Mouse (Mus musculus) MEL (cell line): ENCODE measurements around the gene Tas1r2. TPM values are rescaled to one million over a fixed set of nuclear protein-coding genes. Genes with fewer than 3 reads are reported as not detected.

Experiments
- DNase-seq: peaks from one replicate; pipeline ENCODE4 v3.0.0; 2011; ENCODE audit warnings: low read depth, low spot score
- H3K27ac ChIP-seq: 2 replicates; pipeline ENCODE4 v1.5.1; 2012; ENCODE audit warnings: low read depth, mild to moderate bottlenecking, control low read depth, low read length, moderate library complexity; ENCODE audit not compliant: control insufficient read depth
- H3K27me3 ChIP-seq, 2 experiments: fragments of 150-350 bp in 1 of 2; sonication (generic) in 1 of 2; 2 replicates each; pipeline ENCODE4 v1.6.1; 2012; ENCODE audit warnings: low read length in 2 of 2, mild to moderate bottlenecking in 2 of 2, improper control_type of control experiment in 1 of 2, moderate library complexity in 1 of 2; ENCODE audit not compliant: insufficient read depth in 2 of 2, control insufficient read depth in 1 of 2
- H3K36me3 ChIP-seq, 2 experiments: 2 replicates each; pipeline ENCODE4 v1.6.1; 2012 to 2014; ENCODE audit warnings: low read length in 2 of 2, improper control_type of control experiment in 1 of 2, inconsistent platforms in 1 of 2, mild to moderate bottlenecking in 1 of 2; ENCODE audit not compliant: insufficient read depth in 2 of 2, control insufficient read depth in 1 of 2
- H3K4me1 ChIP-seq, 2 experiments: fragments of 150-350 bp in 1 of 2; sonication (generic) in 1 of 2; 2 replicates each; pipeline ENCODE4 v1.6.1; 2012; ENCODE audit warnings: low read length in 2 of 2, improper control_type of control experiment in 1 of 2, mild to moderate bottlenecking in 1 of 2; ENCODE audit not compliant: insufficient read depth in 2 of 2, control insufficient read depth in 1 of 2
- H3K4me3 ChIP-seq, 2 experiments: fragments of 150-350 bp in 1 of 2; sonication (generic) in 1 of 2; 2 replicates each; pipeline ENCODE4 v1.5.1; 2012; ENCODE audit warnings: low read depth in 2 of 2, low read length in 2 of 2, mild to moderate bottlenecking in 2 of 2, moderate library complexity in 2 of 2, control low read depth in 1 of 2, improper control_type of control experiment in 1 of 2; ENCODE audit not compliant: control insufficient read depth in 1 of 2, insufficient read depth in 1 of 2
- H3K79me2 ChIP-seq: 2 replicates; pipeline ENCODE4 v1.6.1; 2012; ENCODE audit warnings: mild to moderate bottlenecking, low read length, moderate library complexity; ENCODE audit not compliant: control insufficient read depth, poor library complexity, insufficient read depth
- H3K9ac ChIP-seq: 2 replicates; pipeline ENCODE4 v1.6.1; 2012; ENCODE audit warnings: low read depth, mild to moderate bottlenecking, control low read depth, low read length, moderate library complexity; ENCODE audit not compliant: control insufficient read depth, poor library complexity, severe bottlenecking
- H3K9me3 ChIP-seq: fragments of 150-350 bp; sonication (generic); replicated peaks from 2 replicates; pipeline ENCODE4 v1.6.1; 2012; ENCODE audit warnings: mild to moderate bottlenecking, low read length, improper control_type of control experiment, moderate library complexity; ENCODE audit not compliant: insufficient read depth
- BHLHE40 ChIP-seq: IDR thresholded peaks from 2 replicates; pipeline ENCODE4 v1.6.1; 2012; ENCODE audit warnings: low read depth, mild to moderate bottlenecking, inconsistent platforms, low read length, improper control_type of control experiment, borderline replicate concordance
- CHD1 ChIP-seq: IDR thresholded peaks from 2 replicates; pipeline ENCODE4 v1.6.1; 2012; ENCODE audit warnings: low read depth, mild to moderate bottlenecking, inconsistent platforms, low read length, improper control_type of control experiment
- CHD2 ChIP-seq: IDR thresholded peaks from 2 replicates; pipeline ENCODE4 v1.6.1; 2011; ENCODE audit warnings: low read length, improper control_type of control experiment
- E2F4 ChIP-seq: IDR thresholded peaks from 2 replicates; pipeline ENCODE4 v1.6.1; 2011; ENCODE audit warnings: low read depth, low read length, improper control_type of control experiment, borderline replicate concordance
- EP300 ChIP-seq, 2 experiments: IDR thresholded peaks; 2 replicates each; pipeline ENCODE4 v1.6.1; 2011; ENCODE audit warnings: improper control_type of control experiment in 2 of 2, low read length in 2 of 2, low read depth in 1 of 2, mild to moderate bottlenecking in 1 of 2
- JUND ChIP-seq: IDR thresholded peaks from 2 replicates; pipeline ENCODE4 v1.6.1; 2011; ENCODE audit warnings: low read depth, mild to moderate bottlenecking, improper control_type of control experiment, low read length
- KAT2A ChIP-seq: conservative IDR thresholded peaks from 2 replicates; pipeline ENCODE4 v1.6.1; 2012; ENCODE audit warnings: low read depth, low read length, improper control_type of control experiment, inconsistent platforms
- MAZ ChIP-seq: IDR thresholded peaks from 2 replicates; pipeline ENCODE4 v1.6.1; 2012; ENCODE audit warnings: low read depth, mild to moderate bottlenecking, inconsistent platforms, low read length, improper control_type of control experiment
- MXI1 ChIP-seq: IDR thresholded peaks from 2 replicates; pipeline ENCODE4 v1.6.1; 2011; ENCODE audit warnings: mild to moderate bottlenecking, low read depth, low read length, improper control_type of control experiment
- MYB ChIP-seq: IDR thresholded peaks from 2 replicates; pipeline ENCODE4 v1.6.1; 2011; ENCODE audit warnings: mild to moderate bottlenecking, low read depth, low read length, improper control_type of control experiment
- MYC ChIP-seq: IDR thresholded peaks from 2 replicates; pipeline ENCODE4 v1.6.1; 2011; ENCODE audit warnings: low read depth, mild to moderate bottlenecking, low read length, improper control_type of control experiment, moderate library complexity
- POLR2A ChIP-seq, 2 experiments: IDR thresholded peaks; 2 replicates each; pipeline ENCODE4 v1.6.1; 2011 to 2012; ENCODE audit warnings: low read length in 2 of 2, mild to moderate bottlenecking in 2 of 2, control low read depth in 1 of 2, improper control_type of control experiment in 1 of 2, low read depth in 1 of 2, moderate library complexity in 1 of 2; ENCODE audit not compliant: control insufficient read depth in 1 of 2, insufficient read depth in 1 of 2, poor library complexity in 1 of 2
- POLR2AphosphoS2 ChIP-seq: IDR thresholded peaks from 2 replicates; pipeline ENCODE4 v1.6.1; 2011; ENCODE audit warnings: low read length, improper control_type of control experiment
- POLR2AphosphoS5 ChIP-seq: IDR thresholded peaks from 2 replicates; pipeline ENCODE4 v1.6.1; 2012; ENCODE audit warnings: low read depth, borderline replicate concordance, mild to moderate bottlenecking, inconsistent platforms, low read length, moderate library complexity, mixed read lengths
- RCOR1 ChIP-seq: IDR thresholded peaks from 2 replicates; pipeline ENCODE4 v1.6.1; 2012; ENCODE audit warnings: low read depth, mild to moderate bottlenecking, inconsistent platforms, low read length, improper control_type of control experiment
- SMC3 ChIP-seq: IDR thresholded peaks from 2 replicates; pipeline ENCODE4 v1.6.1; 2011; ENCODE audit warnings: low read depth, low read length, improper control_type of control experiment
- TAL1 ChIP-seq: IDR thresholded peaks from 2 replicates; pipeline ENCODE4 v1.6.1; 2012; ENCODE audit warnings: mild to moderate bottlenecking, inconsistent platforms, low read length, moderate library complexity, mixed read lengths
- USF2 ChIP-seq, 2 experiments: IDR thresholded peaks; 2 replicates each; pipeline ENCODE4 v1.6.1; 2011 to 2012; ENCODE audit warnings: improper control_type of control experiment in 2 of 2, low read length in 2 of 2, borderline replicate concordance in 1 of 2, inconsistent platforms in 1 of 2, low read depth in 1 of 2, mild to moderate bottlenecking in 1 of 2; ENCODE audit not compliant: insufficient read depth in 1 of 2
- ZC3H11A ChIP-seq: IDR thresholded peaks from 2 replicates; pipeline ENCODE4 v1.6.1; 2012; ENCODE audit warnings: low read depth, mild to moderate bottlenecking, inconsistent platforms, low read length, improper control_type of control experiment
- ZKSCAN1 ChIP-seq: IDR thresholded peaks from 2 replicates; pipeline ENCODE4 v1.6.1; 2012; ENCODE audit warnings: low read depth, mild to moderate bottlenecking, inconsistent platforms, low read length, improper control_type of control experiment, moderate library complexity
- ZNF384 ChIP-seq: IDR thresholded peaks from 2 replicates; pipeline ENCODE4 v1.6.1; 2012; ENCODE audit warnings: low read depth, mild to moderate bottlenecking, inconsistent platforms, low read length, improper control_type of control experiment
- polyA plus RNA-seq, 2 experiments: library from polyadenylated mRNA; stranded (reverse) in 1 of 2; unstranded in 1 of 2; fragments of >175 nt in 1 of 2; fragments of >200 nt in 1 of 2; gene quantifications; 2 replicates each; pipeline versions ENCODE4 v1.2.1 to v1.2.4; 2012; ENCODE audit warnings: low replicate concordance in 2 of 2, low read depth in 1 of 2; ENCODE audit not compliant: insufficient read length in 2 of 2, insufficient read depth in 1 of 2, missing spikeins in 1 of 2
- total RNA-seq: library from RNA; depleted of rRNA; stranded (reverse); fragments of 300-350 nt; gene quantifications from 2 replicates; pipeline ENCODE4 v1.2.3, GENCODE M21; 2012

The Tas1r2 gene
- total and polyA plus RNA-seq, 3 experiments = not detected

GRCm38 (mm10) chr4:139650086-139650743 lies 3.1 kb upstream of the Tas1r2 start:
- TF ChIP-seq E2F4 (no peak), POLR2A (IDR thresholded peaks at IDR 0.05; ENCODE audit: control insufficient read depth in 1 of 2, insufficient read depth in 1 of 2, low read depth in 1 of 2, low read length in 2 of 2, poor library complexity in 1 of 2) (no peak), RCOR1 (no peak), MAZ (no peak), MYC (no peak), SMC3 (no peak), BHLHE40 (no peak), TAL1 (no peak), MXI1 (no peak), CHD2 (no peak), MYB (no peak), POLR2AphosphoS2 (no peak), POLR2AphosphoS5 (no peak), CHD1 (no peak), EP300 (IDR thresholded peaks at IDR 0.05; ENCODE audit: low read depth in 1 of 2, low read length in 2 of 2) (no peak), ZNF384 (no peak)
- no peaks in the 10 kb centered on the region for H3K36me3 ChIP-seq
- no peaks in the 10 kb centered on the region for H3K79me2 ChIP-seq
- H3K4me1 ChIP-seq = no peaks in the 10 kb centered on the region
- H3K27me3 ChIP-seq = no peaks in the 10 kb centered on the region
- no peak overlapping the region for H3K27ac ChIP-seq
- no peak overlapping the region for H3K4me3 ChIP-seq
- no peak for DNase-seq
- no peaks in the 10 kb centered on the region for H3K9me3 ChIP-seq
- no peak overlapping the region for H3K9ac ChIP-seq

- H3K36me3 ChIP-seq = no peaks in the 10 kb centered on the region
- TF ChIP-seq KAT2A (no peak), JUND (no peak), MXI1 (no peak), ZC3H11A (no peak), ZKSCAN1 (no peak), BHLHE40 (no peak), MAZ (no peak), USF2 (IDR thresholded peaks at IDR 0.05; ENCODE audit: borderline replicate concordance in 1 of 2, insufficient read depth in 1 of 2, low read depth in 1 of 2, low read length in 2 of 2) (no peak), E2F4 (no peak)
Observed at GRCm38 (mm10) chr4:139650907-139651306, 2.4 kb upstream of the Tas1r2 start.

More at GRCm38 (mm10) chr4:139650907-139651306, 2.4 kb upstream of the Tas1r2 start:
- H3K4me3 ChIP-seq = no peak overlapping the region
- H3K9ac ChIP-seq = no peak overlapping the region
- H3K27me3 ChIP-seq = no peaks in the 10 kb centered on the region
- H3K79me2 ChIP-seq = no peaks in the 10 kb centered on the region
- no peaks in the 10 kb centered on the region for H3K9me3 ChIP-seq
- DNase-seq = no peak
- H3K27ac ChIP-seq = no peak overlapping the region
- H3K4me1 ChIP-seq = no peaks in the 10 kb centered on the region
